Mouse (Mus musculus): ENCODE results near the gene Ldlrad3. TPM values are rescaled to one million over a fixed set of nuclear protein-coding genes. Genes with fewer than 3 reads are reported as not detected.
A peak's percentile ranks its signal among the peaks of the same experiment; 100 is the strongest.

The Ldlrad3 gene
- polyA plus RNA-seq, 1 experiment from 2014 or later: 14.6 TPM

DNA sequence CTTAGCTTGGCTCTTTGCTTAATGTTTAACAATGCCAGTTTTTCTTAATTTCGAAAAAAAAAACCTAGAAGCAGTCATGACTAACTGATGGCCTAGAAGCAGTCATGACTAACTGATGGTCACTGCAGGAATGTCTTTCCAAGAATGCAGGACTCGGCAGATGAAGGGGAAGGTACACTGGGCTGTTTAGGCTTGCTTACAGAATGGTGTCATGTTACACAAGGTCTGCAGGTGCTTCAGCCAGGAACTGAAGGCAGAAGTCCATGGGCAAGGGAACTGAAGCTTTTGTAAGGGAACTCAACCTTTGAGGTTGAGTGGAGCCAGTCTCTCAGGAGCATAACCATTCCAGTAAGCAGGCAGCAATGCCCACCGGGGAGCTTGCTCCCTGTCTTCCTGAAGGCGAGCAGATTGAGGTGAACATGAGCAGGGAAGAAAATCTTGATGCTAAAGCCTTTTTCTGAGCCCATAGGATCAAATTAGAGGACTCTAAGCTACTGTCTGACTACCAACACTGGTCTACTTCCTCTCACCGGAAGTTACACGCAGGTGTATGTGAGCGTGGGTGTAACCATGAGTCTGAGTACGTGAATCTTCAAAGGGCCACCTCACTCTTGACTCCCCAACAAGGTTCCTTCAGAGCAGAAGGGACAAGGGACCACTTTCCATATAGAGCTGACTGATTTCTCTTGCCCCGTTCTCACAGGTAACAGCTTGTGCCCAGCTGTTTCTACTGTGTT lies 193.4 kb downstream of the Ldlrad3 start:
- no peak overlapping the region for H3K4me2 ChIP-seq (replicated peaks; ENCODE audit: low read depth, low read length)
- H3K9ac ChIP-seq (replicated peaks; ENCODE audit: low read depth): no peak overlapping the region
- ATAC-seq: no peak
- no peak for TF ChIP-seq CTCF (IDR thresholded peaks at IDR 0.05)
- no peak for TF ChIP-seq EP300 (IDR thresholded peaks at IDR 0.05)
- H3K36me3 ChIP-seq (ENCODE audit: insufficient read depth, low read length): no peaks in the 10 kb centered on the region
- H3K9me3 ChIP-seq (ENCODE audit: low read length): no peaks in the 10 kb centered on the region
- no peak overlapping the region for H3K27ac ChIP-seq (ENCODE audit: low read length)
- 64% methylated on average over 9 of the region's 9 CpGs for WGBS
- H3K4me1 ChIP-seq (ENCODE audit: insufficient read depth, low read depth, low read length): no peaks in the 10 kb centered on the region
- no peak overlapping the region for H3K4me3 ChIP-seq (ENCODE audit: low read depth, low read length)
- no peaks in the 10 kb centered on the region for H3K27me3 ChIP-seq (replicated peaks; ENCODE audit: insufficient read depth, low read length)
- DNase-seq (ENCODE audit: low spot score): no peak

GRCm38 (mm10) chr2:101991726-101992125 lies 194.5 kb downstream of the Ldlrad3 start:
- Histone ChIP-seq H3K4me1 (ENCODE audit: insufficient read depth, low read depth, low read length) (no peaks in the 10 kb centered on the region), H3K4me2 (replicated peaks; ENCODE audit: low read depth, low read length) (no peak overlapping the region), H3K27me3 (replicated peaks; ENCODE audit: insufficient read depth, low read length) (no peaks in the 10 kb centered on the region), H3K27ac (ENCODE audit: low read length) (no peak overlapping the region), H3K9ac (replicated peaks; ENCODE audit: low read depth) (no peak overlapping the region), H3K36me3 (ENCODE audit: insufficient read depth, low read length) (no peaks in the 10 kb centered on the region), H3K9me3 (ENCODE audit: low read length) (no peaks in the 10 kb centered on the region), H3K4me3 (ENCODE audit: low read depth, low read length) (no peak overlapping the region)
- ATAC-seq (no peak), DNase-seq (ENCODE audit: low spot score) (no peak)
- 58% methylated on average over 2 of the region's 2 CpGs for WGBS
- no peak for TF ChIP-seq CTCF (IDR thresholded peaks at IDR 0.05)
- no peak for TF ChIP-seq EP300 (IDR thresholded peaks at IDR 0.05)

- Histone ChIP-seq H3K4me3 (ENCODE audit: low read depth, low read length) (no peak overlapping the region), H3K4me1 (ENCODE audit: insufficient read depth, low read depth, low read length) (no peaks in the 10 kb centered on the region), H3K9me3 (ENCODE audit: low read length) (no peaks in the 10 kb centered on the region), H3K4me2 (replicated peaks; ENCODE audit: low read depth, low read length) (no peak overlapping the region), H3K9ac (replicated peaks; ENCODE audit: low read depth) (no peak overlapping the region), H3K36me3 (ENCODE audit: insufficient read depth, low read length) (no peaks in the 10 kb centered on the region), H3K27me3 (replicated peaks; ENCODE audit: insufficient read depth, low read length) (no peaks in the 10 kb centered on the region), H3K27ac (ENCODE audit: low read length) (no peak overlapping the region)
- WGBS: 79% methylated on average over 3 of the region's 3 CpGs
- ATAC-seq (peak; percentile 44), DNase-seq (ENCODE audit: low spot score) (no peak)
- no peak for TF ChIP-seq CTCF (IDR thresholded peaks at IDR 0.05)
Observed at GRCm38 (mm10) chr2:101986344-101987087, 199.7 kb downstream of the Ldlrad3 start.

DNA sequence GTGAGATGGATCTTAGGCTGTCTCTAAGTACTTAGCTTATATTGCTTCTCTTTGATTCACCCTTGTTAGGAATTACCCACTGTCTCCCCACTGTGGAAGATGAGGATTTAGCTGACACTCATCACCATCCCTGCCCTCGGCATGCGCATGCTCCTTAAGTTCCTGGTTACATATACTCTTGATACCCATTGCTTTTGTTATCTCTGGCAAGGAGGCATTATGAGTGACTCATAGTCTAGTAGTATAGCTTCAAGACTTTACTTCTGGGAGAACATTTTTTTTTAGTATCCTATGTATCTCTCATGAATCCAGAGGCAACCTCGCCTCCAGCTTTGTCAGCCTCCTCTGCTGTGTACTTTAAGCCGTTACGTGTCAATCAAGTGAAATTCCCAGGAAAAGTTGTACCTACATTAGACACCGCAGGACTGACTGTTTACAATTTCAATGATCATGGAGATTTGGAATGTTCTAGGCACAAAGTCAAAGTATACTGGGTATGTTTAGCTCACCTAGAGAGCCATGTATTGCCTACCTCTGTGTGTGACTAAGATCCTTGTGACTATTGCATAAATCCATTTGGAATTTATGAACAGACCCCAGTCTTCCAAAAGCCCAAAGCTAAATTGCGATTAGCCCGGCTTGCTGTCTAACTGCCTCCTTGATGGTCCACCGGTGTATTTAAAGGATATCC lies 202.2 kb downstream of the Ldlrad3 start:
- H3K4me2 ChIP-seq (replicated peaks; ENCODE audit: low read depth, low read length): no peak overlapping the region
- TF ChIP-seq EP300 (IDR thresholded peaks at IDR 0.05) (peak; percentile 20; the same call in 1 of the 2 replicates), CTCF (IDR thresholded peaks at IDR 0.05) (no peak)
- peak; percentile 12; the same call in 1 of the 2 replicates for ATAC-seq
- no peak overlapping the region for H3K9ac ChIP-seq (replicated peaks; ENCODE audit: low read depth)
- no peaks in the 10 kb centered on the region for H3K36me3 ChIP-seq (ENCODE audit: insufficient read depth, low read length)
- H3K27ac ChIP-seq (ENCODE audit: low read length): no peak overlapping the region
- H3K4me1 ChIP-seq (ENCODE audit: insufficient read depth, low read depth, low read length): peaks cover 4% of the 10 kb centered on the region; the same call in 1 of the 2 replicates
- H3K27me3 ChIP-seq (replicated peaks; ENCODE audit: insufficient read depth, low read length): no peaks in the 10 kb centered on the region
- H3K4me3 ChIP-seq (ENCODE audit: low read depth, low read length): no peak overlapping the region
- peak; percentile 28 for DNase-seq (ENCODE audit: low spot score)
- 75% methylated on average over 9 of the region's 9 CpGs for WGBS
- no peaks in the 10 kb centered on the region for H3K9me3 ChIP-seq (ENCODE audit: low read length)

DNA sequence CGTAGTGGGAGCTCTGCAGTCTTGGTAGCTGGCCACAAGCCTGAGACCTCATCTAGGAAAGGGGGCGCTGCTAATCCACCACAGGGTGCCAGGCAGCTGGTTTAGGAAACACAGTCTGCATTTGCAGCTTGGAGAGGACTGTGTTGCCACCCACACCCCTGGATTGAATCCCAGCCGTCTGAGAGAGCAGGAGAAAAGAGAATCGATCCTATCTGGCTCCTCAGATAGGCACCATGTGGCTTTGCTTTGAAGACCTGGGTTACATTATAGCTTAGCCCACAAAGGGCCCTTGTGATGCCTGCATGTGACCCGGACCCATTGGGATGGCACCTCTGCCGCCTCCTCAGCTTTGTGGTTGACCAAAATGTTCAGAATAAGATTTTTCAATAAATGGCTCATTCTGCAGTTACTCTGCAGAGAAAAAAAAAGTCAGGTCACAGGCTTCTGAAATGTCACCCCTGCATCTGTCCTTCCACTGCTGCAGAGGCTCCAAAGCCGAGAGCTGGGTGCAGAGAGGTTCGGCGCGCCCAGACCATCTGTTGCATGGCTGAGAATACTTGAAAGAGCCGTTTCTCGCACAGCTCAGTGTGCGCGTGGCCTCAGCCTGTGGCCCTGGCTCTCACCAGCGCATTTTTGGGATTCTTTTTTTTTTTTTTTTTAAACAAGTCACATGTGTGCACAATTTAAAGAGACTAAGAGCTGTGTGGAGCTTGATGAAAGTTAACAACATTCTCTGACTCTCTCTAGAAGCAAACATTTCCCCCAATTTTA lies 202.9 kb downstream of the Ldlrad3 start:
- Histone ChIP-seq H3K4me2 (replicated peaks; ENCODE audit: low read depth, low read length) (no peak overlapping the region), H3K4me1 (ENCODE audit: insufficient read depth, low read depth, low read length) (peaks cover 7% of the 10 kb centered on the region; the same call in 1 of the 2 replicates), H3K36me3 (ENCODE audit: insufficient read depth, low read length) (no peaks in the 10 kb centered on the region), H3K4me3 (ENCODE audit: low read depth, low read length) (no peak overlapping the region), H3K9ac (replicated peaks; ENCODE audit: low read depth) (no peak overlapping the region), H3K9me3 (ENCODE audit: low read length) (no peaks in the 10 kb centered on the region), H3K27me3 (replicated peaks; ENCODE audit: insufficient read depth, low read length) (no peaks in the 10 kb centered on the region), H3K27ac (ENCODE audit: low read length) (no peak overlapping the region)
- WGBS: 42% methylated on average over 15 of the region's 15 CpGs
- peak; percentile 56 for ATAC-seq
- TF ChIP-seq CTCF (IDR thresholded peaks at IDR 0.05): no peak
- TF ChIP-seq EP300 (IDR thresholded peaks at IDR 0.05): no peak
- no peak for DNase-seq (ENCODE audit: low spot score)
